Mouse (Mus musculus): ENCODE results near the gene Zan. TPM values are rescaled to one million over a fixed set of nuclear protein-coding genes. Genes with fewer than 3 reads are reported as not detected.

Zan gene
- total RNA-seq, 4 experiments from 2014 or later: not detected

DNA sequence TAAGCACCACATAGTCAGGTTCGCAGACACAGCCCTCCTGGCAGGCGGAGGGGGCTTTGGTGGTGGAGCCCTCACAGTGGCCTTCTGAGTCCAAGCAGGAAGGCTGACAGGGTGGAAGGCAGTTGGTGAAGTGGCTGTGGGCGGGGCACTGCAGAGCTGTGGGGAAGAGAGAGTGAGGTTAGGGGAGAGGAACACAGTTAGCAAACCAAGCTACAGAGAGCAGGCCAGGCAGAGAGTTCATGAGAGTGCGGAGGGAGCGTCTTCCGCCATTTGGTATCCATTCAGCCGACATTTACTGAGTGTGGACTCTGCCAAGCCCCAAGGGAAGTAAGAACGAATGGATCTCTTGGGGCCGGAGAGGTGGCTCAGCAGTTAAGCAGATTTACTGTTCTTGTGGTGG lies 57.8 kb downstream of the Zan start:
- no peak for DNase-seq (ENCODE audit: low spot score)

GRCm38 (mm10) chr5:137414253-137414652 lies 62.6 kb downstream of the Zan start:
- DNase-seq (ENCODE audit: low spot score): no peak

DNA sequence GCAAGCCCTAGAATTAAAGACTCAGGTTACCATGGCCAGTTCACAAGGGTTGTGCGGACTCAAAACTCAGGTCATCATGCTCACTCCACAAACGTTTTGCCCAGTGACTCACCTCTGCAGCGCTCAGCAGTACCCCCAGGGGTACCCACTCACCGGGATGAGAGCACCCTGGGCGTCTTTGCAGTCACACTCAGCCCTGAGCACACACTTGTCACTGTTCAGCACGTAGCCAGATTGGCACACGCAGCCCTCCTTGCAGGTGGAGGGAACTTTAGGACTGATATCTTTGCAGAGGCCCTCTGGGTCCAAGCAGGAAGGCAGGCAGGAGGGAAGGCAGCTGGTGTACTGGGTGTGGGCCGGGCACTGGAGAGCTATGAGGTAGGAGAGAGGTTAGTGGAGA lies 65.6 kb downstream of the Zan start:
- DNase-seq (ENCODE audit: low spot score): no peak

DNA sequence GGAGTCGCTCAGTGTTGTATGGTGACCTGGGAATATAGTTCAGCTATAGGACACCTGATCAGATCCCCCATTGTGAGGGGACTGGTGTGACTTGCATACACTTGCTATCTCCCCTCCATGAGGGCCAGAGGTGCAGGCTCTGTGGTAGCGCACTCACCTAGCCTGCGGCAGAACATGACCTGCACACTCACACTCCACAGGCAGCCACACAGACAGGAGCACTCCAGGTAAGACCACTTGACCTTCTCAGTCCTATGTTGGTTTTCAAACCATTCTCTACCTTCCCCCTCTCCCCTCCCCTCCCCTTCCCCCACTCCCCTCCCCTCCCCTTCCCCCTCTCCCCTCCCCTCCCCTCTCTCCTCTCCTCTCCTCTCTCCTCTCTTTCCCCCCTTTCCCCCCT lies 66.3 kb downstream of the Zan start:
- no peak for DNase-seq (ENCODE audit: low spot score)

- DNase-seq (ENCODE audit: low spot score): no peak
Observed at GRCm38 (mm10) chr5:137410066-137410465, 66.8 kb downstream of the Zan start.

DNA sequence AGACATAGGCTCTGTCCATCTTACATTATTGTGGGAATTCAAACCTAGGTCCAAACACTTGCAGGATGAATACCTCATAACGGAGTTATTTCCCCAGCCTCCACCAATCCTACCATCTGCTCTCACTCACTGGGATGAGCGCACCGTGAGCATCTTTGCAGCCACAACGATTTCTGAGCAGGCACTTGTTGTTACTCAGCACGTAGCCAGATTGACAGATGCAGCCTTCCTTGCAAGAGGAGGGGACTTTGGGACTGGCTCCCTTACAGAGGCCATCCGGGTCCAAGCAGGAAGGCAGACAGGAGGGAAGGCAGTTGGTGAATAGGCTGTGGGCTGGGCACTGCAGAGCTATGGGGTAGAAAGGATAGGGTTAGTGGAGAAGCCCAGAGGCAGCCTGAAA lies 67.4 kb downstream of the Zan start:
- no peak for DNase-seq (ENCODE audit: low spot score)

DNA sequence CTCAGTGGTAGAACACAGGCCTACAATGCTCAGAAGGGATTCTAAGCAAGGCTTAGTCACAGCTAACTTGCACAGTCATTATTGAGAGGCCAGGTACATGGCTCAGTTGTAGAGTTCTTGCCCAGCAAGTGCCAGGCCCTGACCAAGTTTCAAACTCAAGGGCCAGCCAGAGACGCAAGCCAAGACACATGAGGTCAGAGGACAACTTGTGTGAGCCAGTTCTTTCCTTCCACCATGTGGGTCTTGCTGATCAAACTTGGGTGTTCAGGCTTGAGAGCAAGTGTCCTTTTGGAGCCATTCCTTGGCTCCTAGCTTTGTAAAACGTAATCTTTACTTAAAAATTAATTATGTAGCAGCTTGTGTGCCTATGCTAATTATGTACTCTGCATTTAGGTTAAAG lies 72.8 kb downstream of the Zan start:
- DNase-seq (ENCODE audit: low spot score): no peak

GRCm38 (mm10) chr5:137394456-137394855 lies 82.4 kb downstream of the Zan start:
- DNase-seq (ENCODE audit: low spot score): no peak

DNA sequence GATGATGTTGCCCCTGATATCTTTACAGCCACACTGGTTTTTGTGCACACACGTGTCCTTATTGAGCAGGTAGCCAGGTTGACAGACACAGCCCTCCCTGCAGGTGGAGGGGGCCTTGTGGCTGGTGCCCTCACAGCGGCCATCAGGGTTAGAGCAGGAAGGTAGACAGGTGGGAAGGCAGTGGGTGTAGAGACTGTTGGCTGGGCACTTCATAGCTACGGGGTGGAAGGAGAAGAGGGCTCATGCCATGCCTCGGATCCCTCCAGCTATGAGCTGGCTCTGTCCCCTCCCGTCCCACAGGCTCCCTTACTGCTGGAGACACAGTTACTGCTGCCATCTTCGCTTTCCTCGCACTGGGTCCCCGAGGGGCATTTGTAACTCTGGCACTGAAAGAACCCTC lies 85.2 kb downstream of the Zan start:
- no peak for DNase-seq (ENCODE audit: low spot score)

DNA sequence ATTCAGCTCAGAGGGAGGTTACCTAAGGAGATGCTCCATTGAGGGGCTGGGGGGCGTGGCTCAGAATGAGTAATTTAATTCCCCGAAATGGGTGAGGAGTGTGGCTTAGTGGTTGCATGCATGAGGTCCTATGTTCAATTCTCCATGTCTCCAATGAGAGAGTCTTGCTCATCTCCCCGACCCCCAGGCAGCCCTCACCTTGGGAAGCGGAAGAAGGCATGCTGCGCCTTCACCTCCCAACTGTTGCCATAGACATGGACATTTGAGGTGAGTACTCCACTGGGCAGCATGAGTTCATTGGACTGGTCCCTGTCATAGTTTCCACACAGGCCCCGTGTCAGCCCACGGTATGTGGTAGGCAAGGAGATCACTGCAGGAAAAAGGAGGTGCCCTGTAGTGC lies 90.2 kb downstream of the Zan start:
- no peak for DNase-seq (ENCODE audit: low spot score)

DNA sequence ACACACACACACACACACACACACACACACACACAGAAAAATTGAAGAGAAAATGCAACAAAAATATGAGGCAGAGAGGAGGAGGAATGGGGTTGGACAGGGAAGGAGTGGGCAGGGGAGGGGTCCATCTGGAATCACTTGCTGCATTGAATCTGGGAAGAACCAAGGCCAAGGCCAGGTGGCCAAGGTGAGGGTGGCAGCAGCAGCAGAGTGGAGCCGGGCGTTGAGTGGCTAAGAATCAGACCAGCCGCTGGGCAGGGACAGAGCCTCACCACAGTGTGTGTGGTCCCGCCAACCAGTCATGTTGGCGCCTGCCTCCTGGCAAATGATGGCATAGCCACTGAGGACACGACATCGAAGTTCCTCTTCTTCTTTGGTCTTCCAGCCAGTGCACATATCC lies 93.4 kb downstream of the Zan start:
- DNase-seq (ENCODE audit: low spot score): no peak

GRCm38 (mm10) chr5:137381152-137381551 lies 95.7 kb downstream of the Zan start:
- DNase-seq (ENCODE audit: low spot score): peak; percentile 67

GRCm38 (mm10) chr5:137377603-137378002 lies 99.3 kb downstream of the Zan start:
- DNase-seq (ENCODE audit: low spot score): no peak

DNA sequence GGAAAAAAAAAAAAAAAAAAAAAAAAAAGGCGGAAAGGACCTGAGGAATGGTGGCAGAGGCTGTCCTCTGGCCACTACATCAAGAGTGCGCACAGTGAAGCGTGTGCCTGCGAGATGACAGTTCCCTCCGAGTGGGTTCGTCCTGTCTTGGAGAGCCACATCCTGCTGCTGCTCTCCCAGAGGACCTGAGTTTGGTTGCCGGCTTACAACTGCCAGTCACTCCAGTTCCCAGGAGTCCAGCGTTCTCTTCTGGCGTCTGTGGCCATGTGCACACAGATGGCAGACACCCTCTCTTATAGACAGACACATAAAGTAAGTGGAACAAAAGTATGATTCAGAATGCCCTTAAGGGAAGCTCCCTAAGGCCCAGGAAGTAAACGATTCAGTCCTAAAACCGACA lies 99.7 kb downstream of the Zan start:
- DNase-seq (ENCODE audit: low spot score): no peak

GRCm38 (mm10) chr5:137376722-137377121 lies 100.1 kb downstream of the Zan start:
- no peak for DNase-seq (ENCODE audit: low spot score)

DNA sequence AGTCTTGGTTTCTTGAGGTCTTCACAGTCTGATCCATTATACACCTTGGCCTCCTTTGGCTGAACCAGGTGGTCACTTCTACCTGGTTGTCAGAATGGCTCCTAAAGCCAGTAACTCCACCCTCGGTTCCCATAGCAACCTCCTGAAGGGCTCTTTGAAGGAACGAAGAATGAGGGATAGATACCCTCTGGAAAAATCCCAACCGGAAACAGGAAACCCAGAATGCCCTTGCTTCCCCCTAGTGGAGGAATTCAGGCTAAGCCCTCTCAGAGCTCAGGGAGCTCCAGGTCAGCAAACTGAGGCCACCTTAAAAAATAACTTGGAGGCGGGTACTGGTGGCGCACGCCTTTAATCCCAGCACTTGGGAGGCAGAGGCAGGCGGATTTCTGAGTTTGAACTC lies 100.7 kb downstream of the Zan start:
- no peak for DNase-seq (ENCODE audit: low spot score)

DNA sequence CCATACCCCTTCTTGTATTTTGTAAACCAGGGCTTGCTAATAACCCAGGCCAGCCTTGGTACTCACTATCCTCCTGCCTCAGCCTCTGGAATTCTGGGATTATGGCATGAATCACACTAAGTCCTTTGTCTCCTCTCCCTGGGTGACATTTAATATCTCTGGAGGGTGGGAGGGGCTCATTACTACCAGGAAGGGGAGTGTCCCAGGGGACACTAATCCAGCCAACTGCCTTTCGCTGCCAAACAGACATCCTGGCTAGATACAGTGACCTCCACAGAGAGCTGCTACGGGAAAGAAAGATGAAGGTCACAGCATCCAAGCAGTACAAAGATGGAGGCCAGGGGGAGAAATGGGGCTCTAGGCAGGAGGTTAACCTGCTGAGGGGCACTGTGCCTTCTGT lies 101.2 kb downstream of the Zan start:
- peak; percentile 83 for DNase-seq (ENCODE audit: low spot score)

DNA sequence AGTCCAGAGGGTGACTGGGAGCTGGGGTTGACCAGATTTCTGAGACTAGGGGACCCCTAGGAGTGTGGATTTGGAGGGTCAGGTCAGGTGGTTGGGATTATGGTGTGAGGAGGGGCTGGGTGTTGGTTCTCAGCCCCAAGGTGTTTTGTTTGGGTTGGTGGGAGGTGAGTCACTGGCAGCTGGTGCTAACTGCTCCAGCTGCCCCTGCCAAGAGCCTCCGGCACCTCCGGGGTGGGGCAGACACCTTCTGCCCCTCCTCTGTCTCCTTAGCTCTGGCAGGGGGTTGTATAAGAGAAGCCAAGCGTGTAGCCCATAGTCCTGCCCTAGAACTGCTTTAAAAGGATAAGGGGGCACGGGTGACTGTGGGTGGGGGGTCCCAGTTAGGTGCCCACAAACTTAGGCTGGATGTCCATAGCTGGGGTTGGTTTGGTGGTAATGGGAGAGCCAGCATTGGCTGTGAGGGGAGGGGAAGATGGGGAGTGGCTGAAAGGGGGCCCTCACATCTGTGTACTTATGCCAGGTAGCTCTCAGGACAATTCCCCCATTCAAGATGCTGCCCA lies 102.3 kb downstream of the Zan start:
- DNase-seq (ENCODE audit: low spot score): no peak

- no peak for DNase-seq (ENCODE audit: low spot score)
Observed at GRCm38 (mm10) chr5:137373371-137373950, 103.4 kb downstream of the Zan start.

- no peak for DNase-seq (ENCODE audit: low spot score)
Observed at GRCm38 (mm10) chr5:137369665-137370064, 107.2 kb downstream of the Zan start.

DNA sequence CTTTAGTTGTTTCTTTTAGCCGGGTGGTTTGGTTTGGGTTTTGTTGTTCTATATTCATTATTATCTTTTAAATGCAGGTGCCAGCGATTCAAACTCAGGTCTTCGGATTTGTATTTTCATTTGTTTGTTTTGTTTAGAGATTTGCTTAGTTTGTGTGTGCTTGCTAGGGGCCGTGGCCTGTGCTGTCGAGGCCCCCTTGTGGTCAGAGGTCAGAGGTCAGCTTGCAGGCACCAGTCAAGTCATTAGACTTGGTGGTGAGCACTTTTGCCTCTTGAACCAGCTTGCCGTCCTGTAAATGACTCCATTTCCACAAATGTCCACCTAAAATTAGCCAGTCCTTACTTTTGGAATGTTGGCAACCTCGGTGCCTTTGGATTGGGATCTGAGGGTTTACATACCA lies 118.5 kb downstream of the Zan start:
- DNase-seq (ENCODE audit: low spot score): no peak

- no peak for DNase-seq (ENCODE audit: low spot score)
Observed at GRCm38 (mm10) chr5:137354091-137354490, 122.8 kb downstream of the Zan start.

- peak; percentile 75 for DNase-seq (ENCODE audit: low spot score)
Observed at GRCm38 (mm10) chr5:137352011-137352975, 124.6 kb downstream of the Zan start.

Measured in heart, adult 8-10 months (tissue).